Mouse (Mus musculus) stomach, postnatal 0 days (tissue): ENCODE measurements around the gene Amigo2. TPM values are rescaled to one million over a fixed set of nuclear protein-coding genes. Genes with fewer than 3 reads are reported as not detected.

ENCODE experiments used
- ATAC-seq: fragments of 200-750 bp; cut with Nextera tagmentation; 2 replicates; pipeline ENCODE4 v1.8.0; 2017; ENCODE audit not compliant: low FRiP score, low TSS enrichment
- DNase-seq: peaks from one replicate; pipeline ENCODE4 v3.0.0-alpha.2; 2016; ENCODE audit warnings: low spot score
- H3K27ac ChIP-seq: fragments of 300-500 bp; sonication (generic); replicated peaks from 2 replicates; pipeline ENCODE4 v1.5.1; 2014; ENCODE audit warnings: mild to moderate bottlenecking, control low read depth
- H3K27me3 ChIP-seq: fragments of 300-500 bp; sonication (generic); 2 replicates; pipeline ENCODE4 v1.6.1; 2014; ENCODE audit warnings: low read length; ENCODE audit not compliant: control insufficient read depth, insufficient read depth
- H3K36me3 ChIP-seq: fragments of 300-500 bp; sonication (generic); 2 replicates; pipeline ENCODE4 v1.6.1; 2014; ENCODE audit warnings: low read length, mixed read lengths; ENCODE audit not compliant: control insufficient read depth, insufficient read depth
- H3K4me1 ChIP-seq: fragments of 300-500 bp; sonication (generic); replicated peaks from 2 replicates; pipeline ENCODE4 v1.6.1; 2014; ENCODE audit warnings: antibody characterized with exemption; ENCODE audit not compliant: control insufficient read depth, insufficient read depth
- H3K4me2 ChIP-seq: fragments of 300-500 bp; sonication (generic); replicated peaks from 2 replicates; pipeline ENCODE4 v1.6.1; 2014; ENCODE audit warnings: low read depth, mild to moderate bottlenecking, control low read depth, moderate library complexity
- H3K4me3 ChIP-seq: fragments of 300-500 bp; sonication (generic); 2 replicates; pipeline ENCODE4 v1.5.1; 2014; ENCODE audit warnings: low read depth, low read length, control low read depth
- H3K9ac ChIP-seq: fragments of 300-500 bp; sonication (generic); 2 replicates; pipeline ENCODE4 v1.6.1; 2014; ENCODE audit warnings: mild to moderate bottlenecking, low read length, control low read depth, mixed read lengths
- H3K9me3 ChIP-seq: fragments of 300-500 bp; sonication (generic); 2 replicates; pipeline ENCODE4 v1.6.1; 2016; ENCODE audit warnings: low read length; ENCODE audit not compliant: control insufficient read depth
- CTCF ChIP-seq: IDR thresholded peaks from 2 replicates; pipeline ENCODE4 v1.5.1; 2016; ENCODE audit warnings: antibody characterized with exemption, low read depth, mild to moderate bottlenecking, moderate library complexity
- EP300 ChIP-seq: optimal IDR thresholded peaks from 2 replicates; pipeline ENCODE3; 2016; ENCODE audit warnings: antibody characterized with exemption
- WGBS: fragments of 180-500 bp; shearing (Covaris S2); extraction: QIAGEN DNeasy Blood & Tissue Kit; methylation state at CpG from one replicate; pipeline ENCODE4 v1.1.7; 2014; 5-methylcytosine and 5-hydroxymethylcytosine counted together
- polyA plus RNA-seq: library from polyadenylated mRNA; unstranded; fragments of >200 nt; fragmentation: Nextera tagmentation; extraction: Ambion mirVana; gene quantifications from 2 replicates; pipeline ENCODE4 v1.2.1, GENCODE M21; 2015

Amigo2 gene
- polyA plus RNA-seq, 1 experiment from 2014 or later = 2.9 TPM

- Histone ChIP-seq H3K9ac (no peak overlapping the region), H3K9me3 (no peaks in the 10 kb centered on the region), H3K4me3 (no peak overlapping the region), H3K36me3 (no peaks in the 10 kb centered on the region), H3K27me3 (no peaks in the 10 kb centered on the region; the same call in 1 of the 2 replicates), H3K4me1 (no peaks in the 10 kb centered on the region), H3K27ac (no peak overlapping the region), H3K4me2 (no peak overlapping the region)
- TF ChIP-seq CTCF (no peak), EP300 (no peak)
- no peak for DNase-seq
- WGBS = 80% methylated on average over 18 of the region's 18 CpGs
- ATAC-seq = no peak
These were observed 1.7 kb downstream of the Amigo2 start for GRCm38 (mm10) chr15:97245392-97245791.

GRCm38 (mm10) chr15:97236943-97237342 is 10.1 kb downstream of the Amigo2 start:
- no peak overlapping the region for H3K4me2 ChIP-seq
- H3K27me3 ChIP-seq = no peaks in the 10 kb centered on the region
- DNase-seq = peak; percentile 24
- no peak overlapping the region for H3K4me3 ChIP-seq
- H3K9ac ChIP-seq = no peak overlapping the region
- TF ChIP-seq EP300 (no peak), CTCF (peak; percentile 78)
- no peaks in the 10 kb centered on the region for H3K4me1 ChIP-seq
- H3K36me3 ChIP-seq = no peaks in the 10 kb centered on the region
- WGBS = 48% methylated on average over 9 of the region's 9 CpGs
- no peak overlapping the region for H3K27ac ChIP-seq
- no peak for ATAC-seq
- no peaks in the 10 kb centered on the region for H3K9me3 ChIP-seq

GRCm38 (mm10) chr15:97235183-97235582 is 11.9 kb downstream of the Amigo2 start:
- ATAC-seq (0 out of 2 replicates have a peak, but pooled peaks have one; percentile 40), DNase-seq (peak; percentile 42)
- TF ChIP-seq CTCF (peak; percentile 93), EP300 (no peak)
- 30% methylated on average over 7 of the region's 7 CpGs for WGBS
- no peak overlapping the region for H3K27ac ChIP-seq
- no peak overlapping the region for H3K9ac ChIP-seq
- H3K27me3 ChIP-seq = no peaks in the 10 kb centered on the region
- no peaks in the 10 kb centered on the region for H3K36me3 ChIP-seq
- H3K9me3 ChIP-seq = no peaks in the 10 kb centered on the region
- H3K4me3 ChIP-seq = no peak overlapping the region
- H3K4me1 ChIP-seq = no peaks in the 10 kb centered on the region
- no peak overlapping the region for H3K4me2 ChIP-seq

- TF ChIP-seq EP300 (no peak), CTCF (no peak)
These were observed 13.0 kb downstream of the Amigo2 start for GRCm38 (mm10) chr15:97234076-97234475.

GRCm38 (mm10) chr15:97229494-97230077 is 17.5 kb downstream of the Amigo2 start:
- Histone ChIP-seq H3K4me3 (no peak overlapping the region), H3K36me3 (no peaks in the 10 kb centered on the region), H3K4me2 (no peak overlapping the region), H3K9me3 (no peaks in the 10 kb centered on the region), H3K27me3 (no peaks in the 10 kb centered on the region), H3K9ac (no peak overlapping the region), H3K4me1 (no peaks in the 10 kb centered on the region), H3K27ac (no peak overlapping the region)
- no peak for TF ChIP-seq EP300
- TF ChIP-seq CTCF = no peak
- WGBS = 62% methylated on average over 11 of the region's 11 CpGs
- ATAC-seq (no peak), DNase-seq (no peak)

More at GRCm38 (mm10) chr15:97234076-97234475, 13.0 kb downstream of the Amigo2 start:
- H3K4me1 ChIP-seq = no peaks in the 10 kb centered on the region
- DNase-seq = no peak
- no peak for ATAC-seq
- 66% methylated on average over 6 of the region's 6 CpGs for WGBS
- H3K4me2 ChIP-seq = no peak overlapping the region
- H3K9ac ChIP-seq = no peak overlapping the region
- no peaks in the 10 kb centered on the region for H3K9me3 ChIP-seq
- H3K27me3 ChIP-seq = no peaks in the 10 kb centered on the region
- H3K27ac ChIP-seq = no peak overlapping the region
- H3K36me3 ChIP-seq = no peaks in the 10 kb centered on the region
- no peak overlapping the region for H3K4me3 ChIP-seq

GRCm38 (mm10) chr15:97224003-97224402 is 23.1 kb downstream of the Amigo2 start:
- no peak for DNase-seq
- Histone ChIP-seq H3K4me3 (no peak overlapping the region), H3K27ac (no peak overlapping the region), H3K36me3 (no peaks in the 10 kb centered on the region), H3K4me1 (no peaks in the 10 kb centered on the region), H3K9ac (no peak overlapping the region), H3K9me3 (no peaks in the 10 kb centered on the region), H3K27me3 (no peaks in the 10 kb centered on the region), H3K4me2 (no peak overlapping the region)
- ATAC-seq = no peak
- TF ChIP-seq EP300 (no peak), CTCF (no peak)
- WGBS = 64% methylated on average over 8 of the region's 8 CpGs
